Mouse (Mus musculus) frontal cortex, postnatal 10 days (tissue): ENCODE results near the gene Rtl8a.
"Not testable (repeated sequence)": the region's sequence is repeated elsewhere in the genome, so short reads cannot be mapped to it uniquely, and the experiment has no call there.

Source experiments
- DNase-seq, 2 experiments: peaks; one replicate each; pipeline ENCODE4 v3.0.0; 2022; ENCODE audit warnings: low spot score in 2 of 2, mixed read lengths in 1 of 2

The Rtl8a gene

DNA sequence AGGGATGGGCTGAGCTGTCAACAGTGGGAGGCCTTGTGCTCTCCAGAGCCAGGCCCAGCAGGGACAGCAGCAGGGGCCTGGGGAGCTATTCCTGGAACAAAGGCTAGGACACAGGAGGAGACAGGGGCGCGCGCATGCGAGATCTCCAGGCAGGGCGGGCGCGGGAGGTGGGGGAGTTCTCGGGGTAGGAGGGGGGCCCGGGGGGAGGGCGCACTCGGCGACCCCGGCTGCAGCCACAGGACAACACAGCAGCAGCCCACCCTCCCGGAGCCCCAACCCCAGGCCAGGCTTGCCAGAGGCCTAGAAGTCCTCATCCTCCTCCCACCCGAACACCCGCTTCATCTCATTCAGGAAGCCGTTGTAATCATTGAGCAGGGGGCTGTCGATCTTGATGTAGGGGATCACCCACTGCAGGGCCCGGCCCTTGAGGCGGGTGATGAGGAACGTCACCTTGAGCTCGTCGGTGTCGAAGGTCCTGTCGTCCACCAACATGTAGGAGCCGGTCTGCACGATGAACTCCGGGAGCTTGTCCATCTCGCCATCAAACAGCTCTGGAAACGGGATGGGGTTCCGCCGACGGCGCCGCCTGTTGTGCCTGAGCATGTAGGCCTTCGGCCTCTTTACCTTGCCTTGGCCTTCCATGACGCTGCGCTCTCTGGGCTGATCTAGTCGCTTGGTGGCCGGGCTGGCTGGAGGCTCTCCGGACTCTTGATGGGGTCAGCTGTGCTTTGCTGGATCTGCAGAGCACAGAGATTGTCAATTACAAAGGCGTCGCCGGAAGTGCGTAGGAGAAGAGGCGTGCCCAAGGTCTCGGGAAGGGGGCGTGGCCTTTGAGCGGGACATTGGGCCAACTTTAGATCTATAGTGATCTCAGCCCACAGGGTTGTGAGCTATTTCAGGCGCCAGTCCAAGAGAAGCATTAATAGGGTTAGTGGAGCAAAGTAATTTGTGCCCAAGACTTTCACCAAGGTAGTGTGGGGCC lies at the start of gene Rtl8a:
Rtl8a (minus strand) TSS at position 703 of the 982 bp plus-strand sequence.
- peak; percentile 48 to 70 for DNase-seq

DNA sequence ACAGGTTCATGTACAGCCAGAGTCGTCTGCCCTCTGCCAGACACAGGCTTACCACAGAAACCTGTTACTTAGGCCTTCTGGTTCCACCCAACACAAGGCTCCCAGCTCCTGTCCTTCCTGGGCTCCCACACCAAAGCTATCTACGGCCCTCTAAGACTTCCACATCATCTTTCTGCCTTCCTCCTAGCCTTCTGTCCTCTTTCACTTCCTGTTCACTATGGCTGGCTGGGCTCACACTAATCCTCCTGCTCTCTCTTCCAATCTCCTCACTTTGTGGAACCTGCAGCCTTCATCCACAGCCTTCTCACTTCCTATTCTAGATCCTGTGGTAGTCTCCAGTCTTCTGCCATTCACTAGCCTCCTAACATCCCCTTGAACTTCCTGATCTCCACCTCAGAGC lies 49.7 kb upstream of the Rtl8a start:
- DNase-seq = no peak

DNA sequence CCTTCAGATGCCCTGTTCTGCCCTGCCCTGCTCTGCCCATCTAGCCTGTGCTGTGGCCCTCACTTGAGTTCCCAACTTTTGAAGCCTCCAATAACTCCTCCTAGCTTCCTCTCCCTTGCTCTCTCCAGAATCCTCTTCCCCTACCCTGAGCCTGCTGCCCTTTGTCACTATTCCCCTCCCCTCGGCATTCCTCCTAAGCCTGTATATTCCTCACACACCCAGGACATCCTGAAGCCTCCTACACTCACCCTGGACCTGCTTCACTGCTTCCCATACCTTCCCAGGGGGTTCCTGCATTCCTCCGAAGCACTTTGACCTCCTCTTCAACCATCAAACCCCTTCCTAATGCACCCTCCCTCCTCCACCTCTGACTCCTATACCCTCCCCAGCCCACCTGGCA lies 48.6 kb upstream of the Rtl8a start:
- DNase-seq = no peak

DNA sequence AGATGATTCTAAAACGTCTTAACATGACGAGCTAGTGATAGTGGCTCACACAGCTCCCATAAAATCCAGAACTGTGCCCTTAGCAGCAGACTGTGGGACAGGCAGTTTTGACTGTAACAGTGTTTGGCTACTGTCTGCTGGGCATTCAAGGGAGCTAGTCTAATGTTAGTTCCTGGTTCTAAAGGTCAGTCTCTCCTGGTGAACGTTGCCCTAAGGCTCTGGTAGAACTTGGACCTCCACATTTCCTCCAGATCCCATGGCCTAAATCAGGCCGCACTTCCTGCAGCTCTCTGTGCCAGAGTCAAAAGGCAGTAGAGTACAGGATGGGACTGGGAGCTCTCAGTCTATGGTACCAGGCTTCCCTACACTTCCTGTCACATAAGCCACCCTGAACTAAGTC lies 41.2 kb upstream of the Rtl8a start:
- DNase-seq = not testable (repeated sequence)

DNA sequence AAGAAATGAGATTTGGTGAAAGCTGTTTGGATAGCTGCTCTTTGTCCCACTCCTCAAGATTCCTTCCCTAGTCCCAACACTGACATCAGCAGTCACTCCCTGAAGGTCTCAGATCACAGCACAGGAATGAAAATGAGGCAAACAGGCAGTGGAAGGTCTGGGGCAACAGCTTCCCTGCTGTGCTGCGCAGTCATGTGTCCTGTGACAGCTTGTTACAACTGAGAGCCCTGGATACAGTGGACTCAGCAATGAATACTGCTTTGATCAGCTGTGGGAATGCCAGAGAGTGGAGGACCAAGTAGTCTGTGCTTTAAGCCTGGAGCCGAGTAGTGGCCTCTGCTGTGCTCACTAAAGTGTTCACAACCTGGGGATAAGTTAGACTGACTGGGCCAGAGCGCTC lies 39.2 kb upstream of the Rtl8a start:
- DNase-seq = not testable (repeated sequence)

DNA sequence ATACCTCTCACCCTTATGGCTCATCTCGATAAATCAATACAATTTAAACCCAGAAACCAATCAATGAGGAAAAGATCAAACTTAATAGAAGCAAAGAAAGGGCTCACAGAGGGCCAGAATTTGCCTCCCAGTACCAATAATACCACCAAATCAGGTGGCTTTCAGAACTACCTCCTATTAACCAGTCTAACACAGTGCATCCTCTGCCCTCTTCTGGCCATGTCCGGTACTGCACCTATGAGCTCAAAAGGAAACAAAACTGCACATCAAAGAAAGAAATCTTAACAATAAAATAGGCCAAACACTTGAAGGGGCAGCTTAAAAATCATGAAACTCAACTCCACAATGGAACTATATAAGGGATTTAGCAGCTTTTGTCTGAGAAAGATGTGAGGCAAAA lies 33.5 kb upstream of the Rtl8a start:
- DNase-seq = peak; percentile 14 to 48

DNA sequence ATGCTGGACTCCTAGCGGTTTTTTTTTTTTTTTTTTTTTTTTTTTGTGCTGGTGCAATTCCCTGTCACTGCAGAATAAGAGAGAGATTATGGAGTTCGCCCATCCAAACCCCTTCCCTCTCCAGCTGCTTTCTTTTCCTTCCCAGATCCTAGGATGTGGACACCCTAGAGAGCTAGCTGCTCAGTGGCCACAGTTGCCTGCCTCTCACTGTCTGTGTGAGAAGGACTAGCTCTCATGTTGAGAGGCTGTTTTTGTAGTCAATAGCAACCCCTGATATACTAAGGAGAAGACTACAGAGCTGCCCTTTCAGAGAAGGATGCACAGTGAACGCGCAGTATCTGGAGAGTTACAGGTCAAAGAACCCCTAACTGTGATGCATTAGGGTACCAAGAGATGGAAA lies 27.2 kb upstream of the Rtl8a start:
- DNase-seq = not testable (repeated sequence)

DNA sequence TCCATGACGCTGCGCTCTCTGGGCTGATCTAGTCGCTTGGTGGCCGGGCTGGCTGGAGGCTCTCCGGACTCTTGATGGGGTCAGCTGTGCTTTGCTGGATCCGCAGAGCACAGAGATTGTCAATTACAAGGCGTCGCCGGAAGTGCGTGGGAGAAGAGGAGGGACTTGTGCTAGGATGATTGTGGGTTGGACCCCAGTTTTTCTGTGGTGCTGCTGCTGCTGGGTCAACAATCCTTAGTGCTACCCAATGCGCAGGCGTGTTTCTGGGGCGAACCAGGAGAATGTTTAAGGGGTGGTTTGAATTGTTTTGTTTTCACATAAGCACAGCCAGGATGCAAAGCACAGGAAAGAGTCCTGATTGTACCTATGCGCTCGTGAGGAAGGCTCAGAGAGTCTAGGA lies 26.8 kb upstream of the Rtl8a start, which contains the start of gene Rtl8b:
Rtl8b (minus strand) TSS at position 115 of the 400 bp plus-strand sequence.
- DNase-seq = peak; percentile 73 to 76

DNA sequence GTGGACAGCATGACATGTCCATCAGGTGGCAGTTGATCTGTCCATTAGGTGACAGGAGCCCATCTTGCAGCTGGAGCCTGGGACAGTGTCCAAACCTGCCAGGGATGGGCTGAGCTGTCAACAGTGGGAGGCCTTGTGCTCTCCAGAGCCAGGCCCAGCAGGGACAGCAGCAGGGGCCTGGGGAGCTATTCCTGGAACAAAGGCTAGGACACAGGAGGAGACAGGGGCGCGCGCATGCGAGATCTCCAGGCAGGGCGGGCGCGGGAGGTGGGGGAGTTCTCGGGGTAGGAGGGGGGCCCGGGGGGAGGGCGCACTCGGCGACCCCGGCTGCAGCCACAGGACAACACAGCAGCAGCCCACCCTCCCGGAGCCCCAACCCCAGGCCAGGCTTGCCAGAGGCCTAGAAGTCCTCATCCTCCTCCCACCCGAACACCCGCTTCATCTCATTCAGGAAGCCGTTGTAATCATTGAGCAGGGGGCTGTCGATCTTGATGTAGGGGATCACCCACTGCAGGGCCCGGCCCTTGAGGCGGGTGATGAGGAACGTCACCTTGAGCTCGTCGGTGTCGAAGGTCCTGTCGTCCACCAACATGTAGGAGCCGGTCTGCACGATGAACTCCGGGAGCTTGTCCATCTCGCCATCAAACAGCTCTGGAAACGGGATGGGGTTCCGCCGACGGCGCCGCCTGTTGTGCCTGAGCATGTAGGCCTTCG lies 26.2 kb upstream of the Rtl8a start:
- not testable (repeated sequence) for DNase-seq

DNA sequence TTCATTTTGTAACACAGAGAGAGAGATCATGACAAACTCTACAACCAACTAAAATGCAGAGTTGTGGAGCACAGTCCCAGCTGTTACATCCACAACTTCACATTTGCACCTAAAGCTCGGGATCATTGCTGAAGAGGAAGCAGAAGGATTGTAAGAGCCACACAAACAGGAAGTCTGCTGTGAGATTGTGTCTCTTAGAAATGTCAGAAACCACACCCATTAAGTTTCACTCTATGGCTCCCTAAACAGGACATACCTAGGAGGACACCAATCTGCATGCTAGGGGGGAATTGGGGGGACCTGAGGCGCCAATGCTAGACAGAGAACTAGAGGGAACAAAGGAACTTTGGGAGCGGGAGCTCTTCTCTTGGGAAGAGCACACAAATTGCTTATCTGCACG lies 9.4 kb upstream of the Rtl8a start:
- not testable (repeated sequence) for DNase-seq

DNA sequence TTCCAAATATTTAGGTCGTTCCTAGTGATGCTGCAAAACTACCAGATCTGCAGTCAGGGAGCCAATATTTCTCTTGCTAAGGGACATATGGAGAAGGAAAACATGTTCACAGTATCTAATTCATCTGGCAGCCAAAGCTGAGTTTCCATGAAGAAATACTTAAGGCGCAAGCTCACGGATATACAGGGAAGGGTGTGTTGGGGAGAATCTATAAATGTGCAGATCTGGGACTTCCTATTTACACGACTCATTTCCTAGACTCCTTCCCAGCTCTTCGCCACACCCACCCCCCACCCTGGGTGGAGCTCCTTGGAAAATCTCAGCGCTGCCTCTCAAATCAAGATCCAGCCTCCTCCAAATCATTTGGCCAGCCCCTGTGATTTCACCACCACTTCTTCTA lies 2.4 kb upstream of the Rtl8a start:
- DNase-seq = no peak

DNA sequence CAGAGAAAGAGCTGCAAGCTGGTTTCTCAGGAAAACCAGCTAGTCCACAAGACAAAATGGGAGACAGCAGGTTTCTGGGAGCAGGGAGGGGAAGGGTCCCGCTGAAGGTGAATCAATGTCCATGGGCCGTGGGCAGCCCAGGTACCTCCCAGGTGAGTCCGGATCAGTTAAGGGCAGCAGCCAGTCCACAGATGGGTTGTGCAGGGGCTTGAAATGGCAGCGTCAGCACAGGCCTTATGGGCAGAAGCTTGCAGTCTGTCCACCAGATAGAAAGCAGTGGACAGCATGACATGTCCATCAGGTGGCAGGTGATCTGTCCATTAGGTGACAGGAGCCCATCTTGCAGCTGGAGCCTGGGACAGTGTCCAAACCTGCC lies 890 bp downstream of the Rtl8a start:
- not testable (repeated sequence) for DNase-seq

DNA sequence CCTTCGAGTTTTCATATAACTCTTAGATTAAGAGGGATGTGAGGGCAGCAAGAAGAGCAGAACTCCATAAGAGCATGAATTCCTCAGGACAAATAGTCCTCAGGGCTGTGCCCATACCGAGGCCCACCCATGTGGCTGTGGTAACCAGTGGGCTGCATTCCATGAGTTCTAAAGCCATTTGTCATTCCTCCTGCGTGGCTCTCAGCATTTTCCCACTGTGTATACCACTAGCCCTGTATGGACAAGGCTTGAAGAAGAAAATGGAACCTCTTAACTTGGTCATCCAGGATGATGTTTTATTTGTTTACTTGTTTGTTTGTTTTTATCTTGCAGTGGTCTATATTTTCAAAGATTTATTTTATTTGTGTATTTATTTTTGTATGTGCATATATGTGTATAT lies 5.4 kb downstream of the Rtl8a start:
- not testable (repeated sequence) for DNase-seq

DNA sequence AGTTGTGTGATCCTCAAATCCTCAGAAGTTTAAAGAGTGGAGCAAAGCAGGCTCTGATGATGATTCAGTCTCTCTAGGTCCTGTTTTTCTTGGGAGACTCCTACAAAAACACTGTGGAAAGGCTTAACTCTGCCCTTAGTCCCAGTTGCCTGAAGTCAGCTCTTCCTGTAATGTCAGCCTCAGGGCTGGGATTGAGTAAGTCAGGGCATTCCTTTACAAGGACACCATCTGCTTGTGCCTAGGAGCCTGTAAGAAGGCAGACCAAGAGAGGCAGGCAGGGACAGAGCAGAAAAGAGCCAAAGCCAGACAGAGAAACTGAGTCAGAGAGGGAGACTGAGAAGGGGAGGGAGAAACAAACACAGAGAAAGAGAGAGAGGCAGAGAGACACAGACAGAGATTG lies 32.1 kb downstream of the Rtl8a start:
- not testable (repeated sequence) for DNase-seq

DNA sequence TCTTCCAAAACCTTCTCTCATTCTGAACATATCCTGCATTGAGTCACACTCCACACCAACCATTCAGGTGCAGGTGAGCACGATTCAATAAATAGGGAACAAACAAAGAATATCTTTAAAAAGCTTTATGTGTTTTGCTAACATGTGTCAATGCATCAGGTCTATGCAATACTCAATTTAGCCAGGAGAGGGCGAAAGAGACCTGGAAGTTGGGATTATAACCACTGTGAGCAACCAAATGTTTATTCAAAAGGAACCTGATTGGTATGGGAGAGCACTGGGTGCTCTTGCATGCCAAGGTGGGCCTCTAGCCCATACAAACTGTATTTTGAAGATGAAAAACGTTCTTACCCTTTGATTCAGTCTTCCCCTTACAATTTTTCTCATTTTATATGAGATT lies 32.9 kb downstream of the Rtl8a start:
- DNase-seq = peak; percentile 33 to 50

DNA sequence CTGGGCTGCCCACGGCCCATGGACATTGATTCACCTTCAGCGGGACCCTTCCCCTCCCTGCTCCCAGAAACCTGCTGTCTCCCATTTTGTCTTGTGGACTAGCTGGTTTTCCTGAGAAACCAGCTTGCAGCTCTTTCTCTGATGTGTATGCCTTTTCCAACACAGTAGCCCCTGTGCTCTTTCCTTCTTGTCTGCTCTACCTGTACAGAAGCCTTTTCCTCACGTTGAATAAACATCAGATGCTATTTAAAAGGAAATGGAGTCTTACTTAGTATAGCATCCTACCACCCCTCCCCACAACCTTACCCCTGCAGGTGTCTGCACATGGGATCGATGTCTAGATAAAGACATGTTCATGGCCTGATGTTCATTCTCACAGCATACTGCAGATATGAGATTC lies 34.6 kb downstream of the Rtl8a start, which contains the start of gene Gm14597:
Gm14597 (minus strand) TSS at position 101 of the 400 bp plus-strand sequence.
- DNase-seq = not testable (repeated sequence)

DNA sequence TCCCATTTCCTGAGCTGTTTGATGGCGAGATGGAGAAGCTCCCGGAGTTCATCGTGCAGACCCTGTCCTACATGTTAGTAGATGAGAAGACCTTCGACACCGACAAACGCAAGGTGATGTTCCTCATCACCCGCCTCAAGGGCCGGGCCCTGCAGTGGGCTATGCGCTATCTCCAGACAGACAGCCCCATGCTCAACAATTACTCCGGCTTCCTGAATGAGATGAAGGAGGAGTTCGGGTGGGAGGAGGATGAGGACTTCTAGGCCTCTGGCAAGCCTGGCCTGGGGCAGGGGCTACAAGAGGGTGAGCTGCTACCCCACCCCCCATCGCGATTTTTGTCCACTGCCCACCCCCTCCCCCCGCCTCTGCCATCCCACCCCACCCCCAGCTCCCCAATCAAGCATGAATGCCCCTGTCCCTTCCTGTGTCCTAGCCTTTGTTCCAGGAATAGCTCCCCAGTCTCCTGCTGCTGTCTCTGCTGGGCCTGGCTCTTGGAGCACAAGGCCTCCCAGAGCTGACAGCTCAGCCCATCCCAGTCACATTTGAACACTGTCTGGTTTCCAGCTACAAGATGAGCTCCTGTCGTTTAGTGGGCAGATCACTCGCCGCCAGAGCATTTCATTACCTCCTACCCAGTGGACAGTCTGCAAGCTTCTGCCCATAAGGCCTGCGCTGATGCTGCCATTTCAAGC lies 35.2 kb downstream of the Rtl8a start:
- DNase-seq = peak in 1 of 2 experiments; percentile 14

DNA sequence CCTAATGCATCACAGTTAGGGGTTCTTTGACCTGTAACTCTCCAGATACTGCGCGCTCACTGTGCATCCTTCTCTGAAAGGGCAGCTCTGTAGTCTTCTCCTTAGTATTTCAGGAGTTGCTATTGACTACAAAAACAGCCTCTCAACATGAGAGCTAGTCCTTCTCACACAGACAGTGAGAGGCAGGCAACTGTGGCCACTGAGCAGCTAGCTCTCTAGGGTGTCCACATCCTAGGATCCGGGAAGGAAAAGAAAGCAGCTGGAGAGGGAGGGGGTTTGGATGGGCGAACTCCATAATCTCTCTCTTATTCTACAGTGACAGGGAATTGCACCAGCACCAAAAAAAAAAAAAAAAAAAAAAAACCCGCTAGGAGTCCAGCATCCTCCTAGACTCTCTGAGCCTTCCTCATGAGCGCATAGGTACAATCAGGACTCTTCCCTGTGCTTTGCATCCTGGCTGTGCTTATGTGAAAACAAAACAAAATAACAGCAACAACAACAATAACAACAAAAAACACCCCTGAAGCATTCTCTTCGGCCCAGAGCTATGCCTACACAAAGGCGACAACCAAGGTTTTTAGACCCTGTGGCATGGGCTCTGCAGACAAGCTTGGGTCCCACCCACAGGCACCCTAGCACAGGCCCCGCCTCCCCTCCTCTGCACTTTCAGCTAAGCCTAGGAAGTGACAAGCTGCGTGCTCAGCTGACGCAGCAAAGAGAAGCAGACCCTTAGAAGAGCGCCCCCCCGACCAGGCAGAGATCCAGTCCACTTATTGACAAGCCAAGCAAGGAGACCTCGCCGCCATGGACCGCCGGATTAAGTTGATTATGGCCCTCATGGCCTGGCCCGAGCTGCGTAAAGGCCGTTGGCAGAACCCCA lies 36.0 kb downstream of the Rtl8a start, which contains the start of gene Rtl8c:
Rtl8c (plus strand) TSS at position 791 of the 880 bp plus-strand sequence.
- DNase-seq = peak; percentile 77 to 82

DNA sequence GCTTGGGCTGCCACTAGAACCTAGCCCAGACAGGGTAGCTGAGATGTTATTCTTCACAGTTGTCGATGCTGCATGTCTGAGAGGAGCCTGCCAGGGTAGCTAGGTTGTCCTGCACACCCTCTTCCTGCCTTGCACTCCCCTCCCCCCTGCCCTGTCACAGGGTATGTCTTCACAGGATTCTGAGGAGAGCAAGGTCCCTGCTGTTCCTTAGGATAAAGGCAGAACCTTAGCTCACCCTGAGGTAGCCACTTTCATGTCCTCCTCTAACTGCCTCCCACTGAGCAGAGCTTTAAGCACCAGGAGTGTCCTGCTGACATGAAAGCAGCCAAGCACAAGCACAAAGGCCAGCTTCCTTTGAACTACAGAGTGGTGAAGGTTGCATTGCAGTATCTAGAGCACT lies 37.3 kb downstream of the Rtl8a start:
- DNase-seq = not testable (repeated sequence)

DNA sequence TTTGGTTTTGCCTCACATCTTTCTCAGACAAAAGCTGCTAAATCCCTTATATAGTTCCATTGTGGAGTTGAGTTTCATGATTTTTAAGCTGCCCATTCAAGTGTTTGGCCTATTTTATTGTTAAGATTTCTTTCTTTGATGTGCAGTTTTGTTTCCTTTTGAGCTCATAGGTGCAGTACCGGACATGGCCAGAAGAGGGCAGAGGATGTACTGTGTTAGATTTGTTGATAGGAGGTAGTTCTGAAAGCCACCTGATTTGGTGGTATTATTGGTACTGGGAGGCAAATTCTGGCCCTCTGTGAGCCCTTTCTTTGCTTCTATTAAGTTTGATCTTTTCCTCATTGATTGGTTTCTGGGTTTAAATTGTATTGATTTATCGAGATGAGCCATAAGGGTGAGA lies 43.5 kb downstream of the Rtl8a start:
- peak in 1 of 2 experiments; percentile 43 for DNase-seq
